Mouse (Mus musculus): ENCODE measurements around the gene Trpm3.

Gene Trpm3

GRCm38 (mm10) chr19:22308081-22308480 is 169.2 kb downstream of the Trpm3 start:
- DNase-seq: no peak

GRCm38 (mm10) chr19:22317306-22317705 is 178.5 kb downstream of the Trpm3 start:
- DNase-seq: no peak

- DNase-seq: no peak
Observed at GRCm38 (mm10) chr19:22326813-22327212, 188.0 kb downstream of the Trpm3 start.

GRCm38 (mm10) chr19:22327226-22327625 is 188.4 kb downstream of the Trpm3 start:
- no peak for DNase-seq

- no peak for DNase-seq
Observed at GRCm38 (mm10) chr19:22336278-22336677, 197.4 kb downstream of the Trpm3 start.

DNA sequence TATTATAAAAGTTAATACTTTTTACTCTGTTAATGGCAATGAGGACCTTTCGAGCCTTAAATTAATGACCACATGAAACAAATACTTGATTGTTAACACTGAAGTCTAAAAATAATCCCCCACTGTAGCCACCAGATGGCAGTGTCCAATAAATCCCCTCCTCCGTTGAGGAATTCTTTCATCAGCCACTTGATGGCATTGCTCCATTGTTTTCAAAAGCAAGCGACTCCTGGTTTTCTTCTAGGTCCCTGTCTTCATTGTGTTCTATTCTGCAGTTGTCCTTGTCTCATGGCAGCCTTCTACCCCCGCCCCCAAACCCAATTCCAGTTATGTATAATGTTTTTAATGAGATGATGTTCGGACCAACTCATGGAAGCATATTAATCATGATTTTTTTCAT is 198.6 kb downstream of the Trpm3 start:
- peak in 1 of 2 experiments; percentile 2 for DNase-seq

GRCm38 (mm10) chr19:22338927-22339326 is 200.1 kb downstream of the Trpm3 start:
- no peak for DNase-seq

DNA sequence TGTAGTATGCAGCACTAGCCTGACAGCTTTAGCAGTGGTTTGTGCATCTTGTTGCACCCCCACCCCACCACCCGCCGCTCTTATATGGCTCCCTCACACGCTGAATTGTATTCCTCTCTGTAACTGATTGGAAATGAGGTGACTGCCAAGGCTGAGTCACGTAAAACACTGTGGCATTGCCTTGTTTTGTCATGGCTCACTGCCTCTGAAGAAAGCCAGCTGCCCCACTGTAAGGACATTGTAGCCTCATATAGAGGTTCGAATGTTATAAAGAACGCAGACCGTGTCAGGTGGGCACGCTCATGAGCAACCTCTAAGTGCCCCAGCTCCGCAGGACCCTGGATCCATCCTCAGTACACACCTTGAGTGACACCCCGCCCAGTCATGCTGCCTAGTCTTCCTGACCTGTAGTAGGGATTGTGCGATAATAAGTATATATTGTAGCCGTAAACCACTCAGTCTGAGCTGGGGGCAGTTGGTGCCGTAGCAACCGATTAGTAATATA is 215.2 kb downstream of the Trpm3 start:
- DNase-seq: no peak

DNA sequence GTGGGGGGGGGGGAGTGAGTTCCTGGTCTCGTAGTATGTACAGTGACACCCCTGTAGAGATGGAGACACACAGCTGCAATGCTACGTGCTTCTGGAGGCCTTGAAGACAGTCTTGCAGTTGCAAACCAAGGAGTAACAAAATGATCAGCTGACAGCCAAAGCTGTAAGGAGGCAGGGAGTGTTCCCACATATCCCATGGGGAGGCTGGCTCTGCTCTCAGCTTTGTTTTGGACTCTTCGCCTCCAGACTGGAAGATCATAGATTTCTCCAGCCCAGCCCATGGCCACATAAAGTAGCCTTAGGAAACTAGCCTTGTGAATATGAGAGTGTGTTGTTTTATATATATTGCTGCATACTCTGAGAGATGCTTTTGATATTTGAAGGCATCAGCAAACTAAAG is 248.0 kb downstream of the Trpm3 start:
- DNase-seq: no peak

- DNase-seq: no peak
Observed at GRCm38 (mm10) chr19:22394700-22395099, 255.9 kb downstream of the Trpm3 start.

GRCm38 (mm10) chr19:22404049-22404448 is 265.2 kb downstream of the Trpm3 start:
- peak in 1 of 2 experiments; percentile 1 for DNase-seq

DNA sequence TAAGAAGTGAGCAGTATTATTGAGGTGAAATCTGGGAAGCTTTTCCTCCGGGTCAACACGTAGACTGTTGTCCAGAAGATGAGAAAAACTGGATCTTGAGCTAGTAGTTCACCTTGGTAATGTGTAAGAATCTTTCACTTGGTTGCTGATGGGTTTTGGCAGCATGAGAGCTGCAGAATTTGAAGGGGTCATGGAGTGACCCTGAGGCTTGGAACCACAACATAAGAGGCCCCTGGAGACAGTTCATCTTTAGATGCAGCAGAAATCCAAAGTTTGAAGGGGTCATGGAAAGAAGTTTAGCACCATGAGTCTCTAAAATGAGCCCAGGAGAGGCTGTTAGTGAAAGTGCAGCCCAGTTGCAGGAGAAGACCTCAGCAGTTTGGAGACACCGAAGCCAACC is 279.4 kb downstream of the Trpm3 start:
- DNase-seq: no peak

DNA sequence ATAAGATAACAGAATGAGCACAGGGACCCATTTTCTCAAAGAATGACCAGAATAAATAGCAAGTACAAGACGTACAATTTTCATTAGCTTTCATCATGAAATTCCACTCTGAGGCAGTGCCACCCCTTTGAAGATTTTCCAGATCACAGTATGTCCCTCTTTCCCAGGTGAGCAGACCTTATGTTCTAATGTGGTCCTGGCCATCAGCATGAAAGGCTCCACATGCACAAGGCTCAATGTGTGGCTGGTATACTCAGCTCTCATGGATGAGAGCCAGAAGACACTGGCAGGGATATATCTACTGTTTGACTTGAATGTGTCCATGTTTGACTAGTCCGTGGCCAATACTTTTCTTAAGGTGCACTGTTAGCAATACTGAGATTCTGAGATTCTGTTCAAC is 298.4 kb downstream of the Trpm3 start:
- DNase-seq: no peak

DNA sequence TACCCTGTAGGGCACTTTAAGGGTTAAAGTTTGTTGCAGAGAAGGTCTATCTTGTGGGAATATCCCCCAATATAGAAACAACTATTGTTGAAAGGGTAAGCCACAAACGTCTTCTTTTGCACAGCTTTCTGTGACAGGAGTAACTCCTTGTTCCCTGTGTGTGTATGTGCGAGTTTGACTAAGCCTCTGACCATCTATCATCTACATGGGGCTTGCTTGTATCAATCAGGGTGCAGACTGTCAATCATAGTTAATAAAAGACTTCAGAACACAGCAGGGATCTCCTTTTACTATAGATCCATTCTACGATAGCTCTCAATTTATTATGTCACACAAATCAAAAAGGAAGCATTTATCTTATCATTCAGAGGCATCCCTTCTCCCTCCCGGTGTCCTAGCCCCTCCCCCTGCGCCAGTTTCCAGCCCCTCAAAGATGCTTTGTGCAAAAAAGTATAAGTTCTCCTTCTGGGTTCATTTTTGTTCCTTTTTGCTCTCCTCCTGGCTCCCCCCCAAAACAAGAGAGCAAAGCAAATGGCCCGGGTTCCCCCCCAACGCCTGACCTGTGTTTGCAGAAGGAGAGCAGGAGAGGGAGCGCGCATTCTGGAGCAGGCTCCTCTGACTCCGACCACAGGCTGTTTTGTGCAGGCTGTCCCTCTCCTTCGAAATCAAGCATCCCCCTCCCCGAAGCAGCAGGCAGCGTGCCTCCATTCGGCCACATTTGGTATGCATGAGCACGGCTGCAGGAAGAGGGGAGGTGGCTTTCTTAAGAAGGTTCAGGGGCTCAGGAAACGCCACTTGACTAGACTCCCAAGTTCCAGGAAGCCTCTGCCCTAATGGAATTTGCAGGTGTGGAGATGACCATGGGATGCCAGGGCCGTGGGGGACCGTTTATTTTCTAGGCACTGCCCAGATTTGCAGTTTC is 308.8 kb downstream of the Trpm3 start:
- DNase-seq: no peak

GRCm38 (mm10) chr19:22448340-22449288 is 309.8 kb downstream of the Trpm3 start:
- DNase-seq: no peak

GRCm38 (mm10) chr19:22451290-22451689 is 312.4 kb downstream of the Trpm3 start:
- DNase-seq: no peak

- no peak for DNase-seq
Observed at GRCm38 (mm10) chr19:22456935-22457334, 318.1 kb downstream of the Trpm3 start.

- DNase-seq: no peak
Observed at GRCm38 (mm10) chr19:22462043-22462442, 323.2 kb downstream of the Trpm3 start.

DNA sequence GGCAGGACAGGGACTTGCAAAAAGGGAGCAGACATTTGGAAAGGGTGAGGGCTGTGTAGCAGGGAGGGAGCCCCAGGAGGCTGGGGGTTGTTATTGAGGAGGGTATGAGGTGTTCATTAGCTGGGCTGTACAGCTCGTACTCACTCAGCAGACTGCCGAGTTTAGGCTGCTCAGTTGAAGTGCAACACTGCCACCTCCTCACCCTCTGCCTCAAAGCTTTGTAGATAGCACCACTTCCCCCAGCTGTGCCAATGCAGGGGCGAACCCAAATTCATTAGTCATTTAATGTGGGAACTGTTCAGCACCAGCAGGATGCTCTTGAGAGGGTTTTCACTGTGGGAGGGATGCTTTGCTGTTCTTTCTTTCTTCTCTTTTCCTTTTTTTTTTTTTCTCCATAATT is 324.7 kb downstream of the Trpm3 start:
- DNase-seq: no peak

DNA sequence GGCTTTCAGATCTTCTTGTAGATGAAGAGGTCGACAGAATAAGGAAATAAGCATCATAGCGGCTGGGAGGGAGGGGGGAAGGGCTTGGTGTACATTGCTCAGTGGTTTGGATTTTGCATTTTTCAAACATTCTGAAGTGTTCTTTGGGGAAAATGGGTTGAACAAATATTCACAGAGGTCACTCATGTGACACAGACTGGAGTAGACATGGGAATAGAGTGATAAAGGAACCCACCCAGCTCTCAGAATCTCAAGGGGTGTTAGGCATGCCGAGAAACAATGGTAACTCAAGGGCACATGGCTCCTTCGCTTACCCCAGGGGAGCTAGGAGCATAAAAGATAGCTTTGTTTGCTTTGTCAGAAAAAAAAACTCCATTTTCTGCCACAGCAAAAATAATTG is 330.8 kb downstream of the Trpm3 start:
- no peak for DNase-seq

GRCm38 (mm10) chr19:22473030-22473712 is 334.3 kb downstream of the Trpm3 start:
- DNase-seq: no peak

DNA sequence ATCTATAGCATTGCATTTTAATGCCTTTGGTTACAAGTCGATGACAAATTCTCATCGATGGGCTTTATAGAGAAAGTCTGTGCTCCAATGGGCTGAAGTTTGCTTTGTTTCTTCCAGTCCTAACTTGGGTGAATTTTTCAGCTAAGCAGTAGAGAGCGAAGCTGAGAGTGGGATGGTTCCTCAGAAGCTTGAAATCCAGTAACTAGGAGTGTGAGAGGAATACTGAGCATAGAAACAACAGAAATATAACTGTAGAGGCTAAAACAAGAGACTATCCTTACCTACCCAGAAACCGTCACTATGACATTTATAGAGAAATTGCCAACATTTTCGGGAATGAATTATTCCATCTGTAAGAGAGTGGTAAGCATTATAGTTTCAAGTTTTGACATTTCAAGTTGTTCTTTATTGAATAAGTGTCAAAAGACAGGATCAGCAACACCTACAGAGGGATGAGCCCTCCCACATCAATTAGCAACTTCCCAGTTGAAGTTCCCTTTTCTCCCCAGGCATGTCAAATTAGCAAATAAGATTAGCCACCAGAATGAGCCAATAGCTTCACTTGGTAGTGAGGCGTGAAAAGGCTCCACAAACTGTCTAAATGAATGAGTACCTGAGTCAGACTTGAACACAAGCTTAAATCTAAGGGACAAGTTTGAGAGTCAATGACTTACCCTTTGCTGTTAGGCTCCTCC is 339.6 kb downstream of the Trpm3 start:
- no peak for DNase-seq
